Mouse (Mus musculus): ENCODE data around the gene Sema7a. TPM values are rescaled to one million over a fixed set of nuclear protein-coding genes. Genes with fewer than 3 reads are reported as not detected.

The Sema7a gene
- polyA plus RNA-seq, 1 experiment from 2014 or later, result 0.44 TPM

GRCm38 (mm10) chr9:57942039-57942438 is 2.1 kb downstream of the Sema7a start:
- Histone ChIP-seq H3K27ac (no peak overlapping the region), H3K36me3 (no peaks in the 10 kb centered on the region), H3K9ac (no peak overlapping the region), H3K4me1 (peaks cover 31% of the 10 kb centered on the region), H3K27me3 (peaks cover 57% of the 10 kb centered on the region), H3K4me3 (no peak overlapping the region), H3K9me3 (no peaks in the 10 kb centered on the region), H3K4me2 (no peak overlapping the region)
- WGBS, result 58% methylated on average over 2 of the region's 2 CpGs
- ATAC-seq (ENCODE audit: insufficient number of reproducible peaks, low FRiP score, low TSS enrichment, low read depth), result no peak

GRCm38 (mm10) chr9:57943067-57943466 is 3.2 kb downstream of the Sema7a start:
- WGBS, result 28% methylated on average over 2 of the region's 2 CpGs
- ATAC-seq (ENCODE audit: insufficient number of reproducible peaks, low FRiP score, low TSS enrichment, low read depth), result no peak
- no peaks in the 10 kb centered on the region for H3K9me3 ChIP-seq
- no peak overlapping the region for H3K4me2 ChIP-seq
- no peak overlapping the region for H3K4me3 ChIP-seq
- no peak overlapping the region for H3K9ac ChIP-seq
- no peaks in the 10 kb centered on the region for H3K36me3 ChIP-seq
- H3K27me3 ChIP-seq, result peaks cover 58% of the 10 kb centered on the region
- peaks cover 23% of the 10 kb centered on the region for H3K4me1 ChIP-seq
- no peak overlapping the region for H3K27ac ChIP-seq

GRCm38 (mm10) chr9:57944572-57944971 is 4.7 kb downstream of the Sema7a start:
- H3K4me1 ChIP-seq, result peaks cover 14% of the 10 kb centered on the region
- no peaks in the 10 kb centered on the region for H3K9me3 ChIP-seq
- no peaks in the 10 kb centered on the region for H3K36me3 ChIP-seq
- H3K4me3 ChIP-seq, result no peak overlapping the region
- no peak overlapping the region for H3K9ac ChIP-seq
- WGBS, result 26% methylated on average over 5 of the region's 5 CpGs
- peaks cover 46% of the 10 kb centered on the region for H3K27me3 ChIP-seq
- H3K4me2 ChIP-seq, result no peak overlapping the region
- ATAC-seq (ENCODE audit: insufficient number of reproducible peaks, low FRiP score, low TSS enrichment, low read depth), result no peak
- no peak overlapping the region for H3K27ac ChIP-seq

GRCm38 (mm10) chr9:57945771-57946616 is 6.1 kb downstream of the Sema7a start:
- no peak for ATAC-seq (ENCODE audit: insufficient number of reproducible peaks, low FRiP score, low TSS enrichment, low read depth)
- no peak overlapping the region for H3K27ac ChIP-seq

GRCm38 (mm10) chr9:57947381-57948030 is 7.6 kb downstream of the Sema7a start:
- Histone ChIP-seq H3K36me3 (no peaks in the 10 kb centered on the region), H3K9ac (no peak overlapping the region), H3K9me3 (no peaks in the 10 kb centered on the region), H3K4me3 (no peak overlapping the region), H3K4me2 (no peak overlapping the region), H3K4me1 (peaks cover 8% of the 10 kb centered on the region), H3K27me3 (peaks cover 28% of the 10 kb centered on the region), H3K27ac (no peak overlapping the region)
- ATAC-seq (ENCODE audit: insufficient number of reproducible peaks, low FRiP score, low TSS enrichment, low read depth), result no peak
- 54% methylated on average over 7 of the region's 7 CpGs for WGBS

More at GRCm38 (mm10) chr9:57945771-57946616, 6.1 kb downstream of the Sema7a start:
- H3K4me2 ChIP-seq, result no peak overlapping the region
- H3K27me3 ChIP-seq, result peaks cover 43% of the 10 kb centered on the region
- no peaks in the 10 kb centered on the region for H3K9me3 ChIP-seq
- no peak overlapping the region for H3K9ac ChIP-seq
- H3K36me3 ChIP-seq, result no peaks in the 10 kb centered on the region
- H3K4me1 ChIP-seq, result peaks cover 5% of the 10 kb centered on the region
- no peak overlapping the region for H3K4me3 ChIP-seq
- WGBS, result 71% methylated on average over 8 of the region's 8 CpGs

GRCm38 (mm10) chr9:57948333-57948931 is 8.5 kb downstream of the Sema7a start:
- Histone ChIP-seq H3K9ac (no peak overlapping the region), H3K27ac (no peak overlapping the region), H3K4me1 (peaks cover 8% of the 10 kb centered on the region), H3K27me3 (peaks cover 19% of the 10 kb centered on the region; the same call in 1 of the 2 replicates), H3K36me3 (no peaks in the 10 kb centered on the region), H3K4me2 (no peak overlapping the region), H3K4me3 (no peak overlapping the region), H3K9me3 (no peaks in the 10 kb centered on the region)
- WGBS, result 77% methylated on average over 7 of the region's 7 CpGs
- ATAC-seq (ENCODE audit: insufficient number of reproducible peaks, low FRiP score, low TSS enrichment, low read depth), result no peak

GRCm38 (mm10) chr9:57949102-57949704 is 9.3 kb downstream of the Sema7a start:
- no peak for ATAC-seq (ENCODE audit: insufficient number of reproducible peaks, low FRiP score, low TSS enrichment, low read depth)
- Histone ChIP-seq H3K9ac (no peak overlapping the region), H3K9me3 (no peaks in the 10 kb centered on the region), H3K4me1 (peaks cover 8% of the 10 kb centered on the region), H3K4me3 (no peak overlapping the region), H3K27ac (no peak overlapping the region), H3K4me2 (no peak overlapping the region), H3K36me3 (no peaks in the 10 kb centered on the region), H3K27me3 (peaks cover 16% of the 10 kb centered on the region; the same call in 1 of the 2 replicates)
- WGBS, result 82% methylated on average over 8 of the region's 8 CpGs

- WGBS, result 49% methylated on average over 8 of the region's 8 CpGs
- peaks cover 8% of the 10 kb centered on the region for H3K4me1 ChIP-seq
- no peaks in the 10 kb centered on the region for H3K9me3 ChIP-seq
- H3K36me3 ChIP-seq, result no peaks in the 10 kb centered on the region
- H3K27me3 ChIP-seq, result peaks cover 16% of the 10 kb centered on the region; the same call in 1 of the 2 replicates
- H3K27ac ChIP-seq, result no peak overlapping the region
- ATAC-seq (ENCODE audit: insufficient number of reproducible peaks, low FRiP score, low TSS enrichment, low read depth), result no peak
- H3K4me3 ChIP-seq, result no peak overlapping the region
- no peak overlapping the region for H3K4me2 ChIP-seq
- no peak overlapping the region for H3K9ac ChIP-seq
Measured at GRCm38 (mm10) chr9:57949879-57950278, 10.0 kb downstream of the Sema7a start.

GRCm38 (mm10) chr9:57950519-57950918 is 10.6 kb downstream of the Sema7a start:
- no peak overlapping the region for H3K9ac ChIP-seq
- H3K4me3 ChIP-seq, result no peak overlapping the region
- H3K27me3 ChIP-seq, result peaks cover 16% of the 10 kb centered on the region; the same call in 1 of the 2 replicates
- WGBS, result 66% methylated on average over 9 of the region's 9 CpGs
- H3K4me1 ChIP-seq, result peaks cover 8% of the 10 kb centered on the region
- H3K27ac ChIP-seq, result no peak overlapping the region
- no peaks in the 10 kb centered on the region for H3K36me3 ChIP-seq
- ATAC-seq (ENCODE audit: insufficient number of reproducible peaks, low FRiP score, low TSS enrichment, low read depth), result no peak
- H3K4me2 ChIP-seq, result no peak overlapping the region
- no peaks in the 10 kb centered on the region for H3K9me3 ChIP-seq

GRCm38 (mm10) chr9:57951993-57952392 is 12.1 kb downstream of the Sema7a start:
- Histone ChIP-seq H3K4me3 (no peak overlapping the region), H3K36me3 (no peaks in the 10 kb centered on the region), H3K4me1 (peaks cover 8% of the 10 kb centered on the region), H3K9ac (no peak overlapping the region), H3K9me3 (no peaks in the 10 kb centered on the region), H3K27me3 (peaks cover 7% of the 10 kb centered on the region; the same call in 1 of the 2 replicates), H3K4me2 (no peak overlapping the region), H3K27ac (no peak overlapping the region)
- no peak for ATAC-seq (ENCODE audit: insufficient number of reproducible peaks, low FRiP score, low TSS enrichment, low read depth)
- 52% methylated on average over 6 of the region's 6 CpGs for WGBS

- H3K4me3 ChIP-seq, result no peak overlapping the region
- H3K27me3 ChIP-seq, result peaks cover 5% of the 10 kb centered on the region; the same call in 1 of the 2 replicates
- no peak overlapping the region for H3K27ac ChIP-seq
- H3K4me2 ChIP-seq, result no peak overlapping the region
- no peaks in the 10 kb centered on the region for H3K9me3 ChIP-seq
- no peak for ATAC-seq (ENCODE audit: insufficient number of reproducible peaks, low FRiP score, low TSS enrichment, low read depth)
- H3K9ac ChIP-seq, result no peak overlapping the region
- WGBS, result 88% methylated on average over 12 of the region's 12 CpGs
- H3K4me1 ChIP-seq, result peaks cover 4% of the 10 kb centered on the region
- H3K36me3 ChIP-seq, result no peaks in the 10 kb centered on the region
Measured at GRCm38 (mm10) chr9:57954962-57955744, 15.2 kb downstream of the Sema7a start.
